Mouse (Mus musculus): ENCODE data around the gene Plxna2.

DNA sequence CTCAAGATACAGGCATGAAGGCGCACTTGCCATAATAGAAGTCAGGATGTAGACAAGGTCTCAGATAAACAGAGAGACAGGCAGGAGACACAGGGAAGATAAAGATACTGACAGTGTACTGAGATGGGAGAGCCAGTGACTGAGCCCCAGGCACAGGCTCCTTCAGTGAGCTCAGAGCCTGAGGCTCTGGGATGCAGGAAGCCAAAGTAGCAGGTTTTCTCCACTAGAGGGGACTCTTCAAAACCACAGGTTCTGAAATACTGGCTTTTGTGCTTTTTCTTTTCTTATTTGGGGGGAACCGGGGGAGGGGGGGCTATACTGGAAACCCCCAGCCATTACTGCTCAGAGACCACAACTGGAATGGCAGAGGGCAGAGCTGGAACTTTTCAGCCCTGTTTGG, 6.4 kb downstream of the Plxna2 start:
- TF ChIP-seq POLR2A (IDR thresholded peaks at IDR 0.05; ENCODE audit: insufficient read depth, low read depth, low read length) (no peak), CTCF (IDR thresholded peaks at IDR 0.05; ENCODE audit: insufficient read depth, low read depth, low read length) (no peak)

All from olfactory bulb, adult 2 months (tissue).